Mouse (Mus musculus) forebrain, embryonic 15.5 days (tissue): ENCODE data around the gene Prox2. TPM values are rescaled to one million over a fixed set of nuclear protein-coding genes. Genes with fewer than 3 reads are reported as not detected.
A peak's percentile ranks its signal among the peaks of the same experiment; 100 is the strongest.

Experiments
- ATAC-seq: fragments of 200-750 bp; cut with Nextera tagmentation; replicated peaks from 2 replicates; pipeline ENCODE4 v1.8.0; 2017; ENCODE audit warnings: mild to moderate bottlenecking, moderate TSS enrichment, moderate library complexity
- H3K27ac ChIP-seq: fragments of 300-500 bp; sonication (generic); replicated peaks from 2 replicates; pipeline ENCODE4 v1.5.1; 2015; ENCODE audit warnings: mild to moderate bottlenecking, inconsistent platforms
- H3K27me3 ChIP-seq: fragments of 300-500 bp; sonication (generic); 2 replicates; pipeline ENCODE4 v1.6.1; 2015; ENCODE audit warnings: inconsistent platforms
- H3K36me3 ChIP-seq: fragments of 300-500 bp; sonication (generic); 2 replicates; pipeline ENCODE4 v1.6.1; 2015; ENCODE audit warnings: mild to moderate bottlenecking, inconsistent platforms
- H3K4me1 ChIP-seq: fragments of 300-500 bp; sonication (generic); 2 replicates; pipeline ENCODE4 v1.6.1; 2015; ENCODE audit warnings: inconsistent platforms
- H3K4me2 ChIP-seq: fragments of 300-500 bp; sonication (generic); replicated peaks from 2 replicates; pipeline ENCODE4 v1.6.1; 2015; ENCODE audit warnings: mild to moderate bottlenecking, inconsistent platforms
- H3K4me3 ChIP-seq: fragments of 300-500 bp; sonication (generic); 2 replicates; pipeline ENCODE4 v1.5.1; 2015; ENCODE audit warnings: mild to moderate bottlenecking, inconsistent platforms
- H3K9ac ChIP-seq: fragments of 300-500 bp; sonication (generic); replicated peaks from 2 replicates; pipeline ENCODE4 v1.6.1; 2015; ENCODE audit warnings: mild to moderate bottlenecking, inconsistent platforms
- H3K9me3 ChIP-seq: fragments of 300-500 bp; sonication (generic); 2 replicates; pipeline ENCODE4 v1.6.1; 2016; ENCODE audit warnings: inconsistent platforms
- WGBS: fragments of 180-500 bp; shearing (Covaris S2); methylation state at CpG from one replicate; pipeline ENCODE4 v1.1.7; 2015; ENCODE audit warnings: mixed read lengths; 5-methylcytosine and 5-hydroxymethylcytosine counted together
- polyA plus RNA-seq: library from polyadenylated mRNA; unstranded; fragments of >200 nt; fragmentation: Nextera tagmentation; extraction: Ambion mirVana; gene quantifications from 2 replicates; pipeline ENCODE4 v1.2.1, GENCODE M21; 2015

The Prox2 gene
- polyA plus RNA-seq, 1 experiment from 2014 or later: 1.8 TPM

DNA sequence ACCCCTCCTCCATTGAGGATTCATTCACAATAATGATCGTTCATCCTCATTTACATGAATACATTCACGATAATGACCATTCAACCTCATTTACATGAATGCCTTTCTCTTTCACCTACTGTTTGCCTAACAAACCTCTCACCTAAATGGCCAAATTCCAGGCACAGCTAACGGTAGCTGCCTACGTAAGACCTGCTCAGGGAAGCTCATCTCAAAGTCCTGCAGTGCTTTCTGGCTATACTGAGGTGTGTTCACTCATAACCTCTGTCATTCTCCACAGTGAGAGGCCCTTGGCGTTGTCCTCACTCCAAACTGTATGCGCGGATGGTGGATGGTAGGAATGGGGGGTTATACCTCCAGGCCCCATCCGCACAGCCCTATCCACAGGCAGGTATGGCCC, 5.8 kb downstream of the Prox2 start:
- no peaks in the 10 kb centered on the region for H3K36me3 ChIP-seq
- no peak overlapping the region for H3K4me2 ChIP-seq
- H3K4me1 ChIP-seq: peaks cover 3% of the 10 kb centered on the region
- H3K9me3 ChIP-seq: no peaks in the 10 kb centered on the region
- 80% methylated on average over 8 of the region's 8 CpGs for WGBS
- no peak for ATAC-seq
- no peak overlapping the region for H3K9ac ChIP-seq
- H3K27me3 ChIP-seq: no peaks in the 10 kb centered on the region
- no peak overlapping the region for H3K4me3 ChIP-seq
- no peak overlapping the region for H3K27ac ChIP-seq

DNA sequence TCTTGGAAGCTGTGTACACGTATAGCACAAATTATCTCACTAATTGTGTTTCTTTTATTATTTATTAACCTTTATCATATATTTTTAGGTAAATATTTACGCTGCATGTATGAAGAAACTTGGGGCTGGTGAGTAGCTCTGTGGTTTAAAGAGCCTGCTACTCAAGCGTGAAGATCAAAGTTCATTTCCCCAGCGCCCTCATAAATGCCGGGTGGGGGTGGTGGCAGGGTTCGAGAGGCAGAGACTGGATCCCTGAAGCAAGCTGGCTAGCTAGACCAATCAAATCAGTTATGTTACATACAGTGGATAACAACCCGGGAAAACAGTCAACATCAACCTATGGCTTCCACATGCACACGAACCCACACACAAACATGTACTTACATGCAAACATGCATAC, 7.5 kb downstream of the Prox2 start:
- H3K9me3 ChIP-seq: no peaks in the 10 kb centered on the region
- H3K27me3 ChIP-seq: no peaks in the 10 kb centered on the region
- H3K4me2 ChIP-seq: no peak overlapping the region
- no peak for ATAC-seq
- H3K9ac ChIP-seq: no peak overlapping the region
- H3K27ac ChIP-seq: no peak overlapping the region
- no peaks in the 10 kb centered on the region for H3K36me3 ChIP-seq
- no peaks in the 10 kb centered on the region for H3K4me1 ChIP-seq
- WGBS: 80% methylated on average over 8 of the region's 8 CpGs
- H3K4me3 ChIP-seq: no peak overlapping the region

GRCm38 (mm10) chr12:85101521-85102106, 8.9 kb downstream of the Prox2 start:
- Histone ChIP-seq H3K4me1 (no peaks in the 10 kb centered on the region), H3K27ac (no peak overlapping the region), H3K9ac (no peak overlapping the region), H3K36me3 (no peaks in the 10 kb centered on the region), H3K27me3 (no peaks in the 10 kb centered on the region), H3K9me3 (no peaks in the 10 kb centered on the region), H3K4me2 (no peak overlapping the region), H3K4me3 (no peak overlapping the region)
- 77% methylated on average over 5 of the region's 5 CpGs for WGBS
- no peak for ATAC-seq

DNA sequence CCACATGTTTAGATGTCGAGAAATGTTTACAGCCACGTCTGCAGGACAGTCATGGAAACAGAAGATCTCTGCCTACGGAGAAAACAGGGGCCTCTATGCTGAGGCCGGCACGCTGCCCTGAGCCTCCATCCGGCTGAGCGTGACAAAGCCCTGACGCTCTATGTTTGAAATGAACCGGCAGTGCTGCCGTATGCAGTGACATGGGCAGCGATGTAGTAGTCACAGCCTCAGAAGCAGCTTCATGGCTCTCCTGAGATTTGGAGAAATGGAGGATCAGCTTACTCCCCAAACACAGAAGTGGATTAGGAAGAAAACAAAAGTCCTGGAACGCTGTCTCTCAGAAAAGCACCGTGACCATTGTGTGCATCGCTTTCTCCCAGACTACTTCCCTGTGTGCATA, 9.6 kb downstream of the Prox2 start:
- ATAC-seq: no peak

DNA sequence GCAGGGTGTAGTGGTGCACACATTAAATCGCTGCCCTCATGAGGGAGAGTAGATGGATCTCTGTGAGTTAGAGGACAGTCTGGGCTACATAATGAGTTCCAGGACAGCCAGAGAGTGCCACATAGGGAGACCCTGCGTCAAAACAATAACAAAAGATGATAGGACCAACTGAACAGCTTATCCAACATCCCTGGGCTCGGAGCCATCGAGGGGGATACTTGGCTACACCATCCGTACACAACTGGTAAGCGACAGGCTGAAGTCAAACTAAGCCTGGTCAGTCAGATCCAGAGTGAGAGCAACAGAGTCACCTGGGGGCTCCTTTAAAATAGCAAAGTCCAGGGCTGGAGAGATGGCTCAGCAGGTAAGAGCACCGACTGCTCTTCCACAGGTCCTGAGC, 14.7 kb downstream of the Prox2 start:
- ATAC-seq: no peak
- Histone ChIP-seq H3K9ac (no peak overlapping the region), H3K27ac (no peak overlapping the region), H3K9me3 (no peaks in the 10 kb centered on the region), H3K4me3 (no peak overlapping the region), H3K36me3 (no peaks in the 10 kb centered on the region), H3K27me3 (no peaks in the 10 kb centered on the region), H3K4me1 (peaks cover 5% of the 10 kb centered on the region; the same call in 1 of the 2 replicates), H3K4me2 (no peak overlapping the region)
- 81% methylated on average over 7 of the region's 7 CpGs for WGBS

More for the DNA sequence above, 9.6 kb downstream of the Prox2 start:
- no peaks in the 10 kb centered on the region for H3K4me1 ChIP-seq
- H3K9ac ChIP-seq: no peak overlapping the region
- H3K27me3 ChIP-seq: no peaks in the 10 kb centered on the region
- H3K4me2 ChIP-seq: no peak overlapping the region
- no peak overlapping the region for H3K4me3 ChIP-seq
- 56% methylated on average over 14 of the region's 14 CpGs for WGBS
- H3K9me3 ChIP-seq: no peaks in the 10 kb centered on the region
- H3K27ac ChIP-seq: no peak overlapping the region
- no peaks in the 10 kb centered on the region for H3K36me3 ChIP-seq

DNA sequence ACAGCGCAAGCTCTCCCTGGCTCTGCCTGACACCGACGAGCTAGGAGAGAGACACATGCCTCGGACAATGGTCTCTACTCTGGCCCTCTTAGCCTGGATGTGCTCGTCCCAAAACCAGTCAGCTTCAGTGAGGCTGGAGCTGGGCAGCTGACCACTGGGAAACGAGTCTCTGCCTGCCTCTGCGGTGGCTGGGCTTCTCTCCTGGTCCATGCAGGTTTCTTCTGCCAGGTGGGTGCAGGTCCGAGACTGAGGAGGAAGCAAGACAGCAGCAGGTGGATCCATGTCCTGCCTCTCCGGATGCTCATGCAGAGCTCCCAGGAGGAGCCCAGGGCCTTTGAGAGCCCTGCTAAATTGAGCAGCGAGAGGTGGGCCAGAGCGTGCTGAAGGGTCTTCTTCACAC, 15.4 kb downstream of the Prox2 start:
- no peak overlapping the region for H3K27ac ChIP-seq
- no peak for ATAC-seq
- no peaks in the 10 kb centered on the region for H3K9me3 ChIP-seq
- no peak overlapping the region for H3K9ac ChIP-seq
- H3K4me2 ChIP-seq: no peak overlapping the region
- no peak overlapping the region for H3K4me3 ChIP-seq
- WGBS: 86% methylated on average over 11 of the region's 11 CpGs
- no peaks in the 10 kb centered on the region for H3K27me3 ChIP-seq
- H3K4me1 ChIP-seq: peaks cover 5% of the 10 kb centered on the region; the same call in 1 of the 2 replicates
- no peaks in the 10 kb centered on the region for H3K36me3 ChIP-seq

- ATAC-seq: no peak
- H3K9me3 ChIP-seq: no peaks in the 10 kb centered on the region
Measured at GRCm38 (mm10) chr12:85094706-85095105, 15.9 kb downstream of the Prox2 start.

DNA sequence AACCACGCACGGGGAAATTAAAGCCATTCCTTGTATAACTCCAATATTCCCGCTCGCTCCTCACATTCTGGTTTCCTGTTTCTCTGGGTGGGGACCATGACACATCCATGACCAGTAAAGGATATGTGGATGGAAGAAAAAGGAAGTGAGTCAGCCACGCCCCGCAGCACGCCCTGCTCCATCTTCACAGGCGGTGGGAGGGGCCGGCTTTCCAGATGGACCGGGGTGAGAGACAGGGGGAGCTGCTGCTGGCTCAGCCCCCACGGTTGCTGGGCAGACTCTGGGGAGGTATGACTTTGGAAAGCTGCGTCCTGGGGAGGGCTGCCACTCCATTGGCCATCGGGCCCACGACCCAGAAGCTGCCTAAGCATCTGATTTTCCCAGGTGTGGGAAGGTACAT, 16.5 kb downstream of the Prox2 start:
- Histone ChIP-seq H3K9ac (no peak overlapping the region), H3K4me1 (peaks cover 5% of the 10 kb centered on the region; the same call in 1 of the 2 replicates), H3K4me3 (no peak overlapping the region), H3K36me3 (peaks cover 6% of the 10 kb centered on the region; the same call in 1 of the 2 replicates), H3K27me3 (no peaks in the 10 kb centered on the region), H3K4me2 (no peak overlapping the region), H3K27ac (no peak overlapping the region), H3K9me3 (no peaks in the 10 kb centered on the region)
- peak; percentile 59 for ATAC-seq
- 46% methylated on average over 14 of the region's 14 CpGs for WGBS

More at GRCm38 (mm10) chr12:85094706-85095105, 15.9 kb downstream of the Prox2 start:
- Histone ChIP-seq H3K4me2 (no peak overlapping the region), H3K27ac (no peak overlapping the region), H3K27me3 (no peaks in the 10 kb centered on the region), H3K9ac (no peak overlapping the region), H3K4me1 (peaks cover 5% of the 10 kb centered on the region; the same call in 1 of the 2 replicates), H3K4me3 (no peak overlapping the region), H3K36me3 (no peaks in the 10 kb centered on the region)
- 82% methylated on average over 10 of the region's 10 CpGs for WGBS

- Histone ChIP-seq H3K4me3 (no peak overlapping the region), H3K4me1 (peaks cover 5% of the 10 kb centered on the region; the same call in 1 of the 2 replicates), H3K27me3 (no peaks in the 10 kb centered on the region), H3K36me3 (peaks cover 22% of the 10 kb centered on the region), H3K9ac (no peak overlapping the region), H3K9me3 (no peaks in the 10 kb centered on the region), H3K4me2 (no peak overlapping the region), H3K27ac (no peak overlapping the region)
- WGBS: 8% methylated on average over 3 of the region's 3 CpGs
- ATAC-seq: no peak
Measured at GRCm38 (mm10) chr12:85092214-85092613, 18.3 kb downstream of the Prox2 start.

- Histone ChIP-seq H3K4me3 (no peak overlapping the region), H3K9me3 (no peaks in the 10 kb centered on the region), H3K4me2 (no peak overlapping the region), H3K36me3 (peaks cover 26% of the 10 kb centered on the region), H3K4me1 (peaks cover 5% of the 10 kb centered on the region; the same call in 1 of the 2 replicates), H3K27me3 (no peaks in the 10 kb centered on the region), H3K27ac (no peak overlapping the region), H3K9ac (no peak overlapping the region)
- ATAC-seq: no peak
- 85% methylated on average over 3 of the region's 3 CpGs for whole genome bisulfite sequencing
Measured at GRCm38 (mm10) chr12:85091190-85091589, 19.4 kb downstream of the Prox2 start.

DNA sequence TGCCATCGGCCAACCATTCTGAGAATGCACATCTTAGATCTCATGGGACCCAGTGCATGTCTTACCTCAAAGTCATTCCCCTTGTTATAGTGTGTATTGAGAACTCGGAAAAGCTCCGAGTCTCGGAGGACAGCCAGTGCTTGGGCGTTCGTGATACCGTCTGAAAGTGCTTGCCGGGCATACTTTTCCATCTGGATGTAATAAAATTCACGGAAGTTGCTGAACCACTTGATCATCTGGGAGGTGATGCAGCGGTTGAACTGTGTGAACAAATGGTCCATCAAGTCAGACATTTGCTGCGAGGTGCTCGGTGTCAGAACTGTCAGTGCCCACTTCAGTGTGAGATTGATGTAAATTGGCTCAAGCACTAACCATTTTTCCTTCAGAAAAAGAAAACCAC, 22.7 kb downstream of the Prox2 start:
- Histone ChIP-seq H3K27me3 (no peaks in the 10 kb centered on the region), H3K4me2 (no peak overlapping the region), H3K9me3 (no peaks in the 10 kb centered on the region), H3K9ac (no peak overlapping the region), H3K36me3 (peaks cover 26% of the 10 kb centered on the region), H3K27ac (no peak overlapping the region), H3K4me1 (no peaks in the 10 kb centered on the region), H3K4me3 (no peak overlapping the region)
- ATAC-seq: no peak
- 95% methylated on average over 12 of the region's 12 CpGs for WGBS

- Histone ChIP-seq H3K36me3 (peaks cover 26% of the 10 kb centered on the region), H3K27ac (no peak overlapping the region), H3K4me3 (no peak overlapping the region), H3K9ac (no peak overlapping the region), H3K4me2 (no peak overlapping the region), H3K27me3 (no peaks in the 10 kb centered on the region), H3K9me3 (no peaks in the 10 kb centered on the region), H3K4me1 (no peaks in the 10 kb centered on the region)
- 78% methylated on average over 4 of the region's 4 CpGs for WGBS
- ATAC-seq: no peak
Measured at GRCm38 (mm10) chr12:85084941-85085340, 25.6 kb downstream of the Prox2 start.

- H3K4me3 ChIP-seq: no peak overlapping the region
- no peak overlapping the region for H3K9ac ChIP-seq
- ATAC-seq: no peak
- no peaks in the 10 kb centered on the region for H3K4me1 ChIP-seq
- WGBS: 95% methylated on average over 2 of the region's 2 CpGs
- no peak overlapping the region for H3K4me2 ChIP-seq
- peaks cover 23% of the 10 kb centered on the region for H3K36me3 ChIP-seq
- no peaks in the 10 kb centered on the region for H3K9me3 ChIP-seq
- H3K27ac ChIP-seq: no peak overlapping the region
- H3K27me3 ChIP-seq: no peaks in the 10 kb centered on the region
Measured at GRCm38 (mm10) chr12:85084257-85084656, 26.3 kb downstream of the Prox2 start.
